Mouse (Mus musculus) intestine, postnatal 0 days (tissue): ENCODE measurements at regions not wholly inside any gene's neighbourhood (a gene's known extent, or its start where the extent isn't known, plus 50 kb on each side); places are given as distances from the start of the nearest gene placed in this dataset.
A peak's percentile ranks its signal among the peaks of the same experiment; 100 is the strongest.

Source experiments
- ATAC-seq: fragments of 200-750 bp; cut with Nextera tagmentation; 2 replicates; pipeline ENCODE4 v1.8.0; 2017; ENCODE audit warnings: mild to moderate bottlenecking, moderate TSS enrichment, moderate library complexity
- H3K27ac ChIP-seq: fragments of 300-500 bp; sonication (generic); 2 replicates; pipeline ENCODE4 v1.5.1; 2014; ENCODE audit warnings: mild to moderate bottlenecking, low read depth, low read length, moderate library complexity
- H3K27me3 ChIP-seq: fragments of 300-500 bp; sonication (generic); replicated peaks from 2 replicates; pipeline ENCODE4 v1.6.1; 2014; ENCODE audit warnings: low read length, mixed read lengths; ENCODE audit not compliant: control insufficient read depth, insufficient read depth
- H3K36me3 ChIP-seq: fragments of 300-500 bp; sonication (generic); 2 replicates; pipeline ENCODE4 v1.6.1; 2014; ENCODE audit warnings: mild to moderate bottlenecking, moderate library complexity; ENCODE audit not compliant: control insufficient read depth, insufficient read depth
- H3K4me1 ChIP-seq: fragments of 300-500 bp; sonication (generic); replicated peaks from 2 replicates; pipeline ENCODE4 v1.6.1; 2014; ENCODE audit warnings: antibody characterized with exemption, low read length, mixed read lengths; ENCODE audit not compliant: control insufficient read depth, insufficient read depth
- H3K4me2 ChIP-seq: fragments of 300-500 bp; sonication (generic); replicated peaks from 2 replicates; pipeline ENCODE4 v1.6.1; 2014; ENCODE audit warnings: low read depth, mild to moderate bottlenecking, moderate library complexity
- H3K4me3 ChIP-seq: fragments of 300-500 bp; sonication (generic); 2 replicates; pipeline ENCODE4 v1.5.1; 2014; ENCODE audit warnings: low read depth, low read length
- H3K9ac ChIP-seq: fragments of 300-500 bp; sonication (generic); 2 replicates; pipeline ENCODE4 v1.6.1; 2014; ENCODE audit warnings: mild to moderate bottlenecking, low read depth, low read length
- H3K9me3 ChIP-seq: fragments of 300-500 bp; sonication (generic); 2 replicates; pipeline ENCODE4 v1.6.1; 2016; ENCODE audit warnings: mixed run types; ENCODE audit not compliant: control insufficient read depth
- CTCF ChIP-seq: sonication (generic); IDR thresholded peaks from 2 replicates; pipeline ENCODE4 v1.5.1; 2016; ENCODE audit warnings: low read depth, mild to moderate bottlenecking, control low read depth, antibody characterized with exemption, moderate library complexity
- WGBS: fragments of 180-500 bp; shearing (Covaris S2); extraction: QIAGEN DNeasy Blood & Tissue Kit; methylation state at CpG from one replicate; pipeline ENCODE4 v1.1.7; 2014; 5-methylcytosine and 5-hydroxymethylcytosine counted together

GRCm38 (mm10) chr3:21358068-21358467 lies 718.4 kb upstream of the Tbl1xr1 start:
- WGBS: 88% methylated on average over 6 of the region's 6 CpGs
- no peak overlapping the region for H3K9ac ChIP-seq
- no peak for ATAC-seq

DNA sequence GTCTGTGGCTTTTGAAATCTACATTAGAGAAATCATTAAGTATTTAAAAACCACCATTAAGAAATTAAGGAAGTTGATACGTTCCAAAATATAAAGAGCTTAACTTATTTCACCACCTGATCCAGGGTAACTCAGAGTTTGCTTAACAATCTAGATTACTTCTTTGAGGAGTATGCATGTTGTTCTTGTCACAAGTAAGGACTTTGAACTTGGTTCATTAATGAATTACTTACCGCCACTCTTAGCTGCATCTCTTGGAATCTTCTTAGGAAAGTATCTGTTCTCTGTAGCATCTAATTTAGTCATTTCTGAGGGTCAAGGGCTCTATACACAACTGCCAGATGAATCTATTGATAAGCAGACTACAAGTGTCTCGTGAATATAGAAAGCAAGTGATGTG lies 715.4 kb upstream of the Tbl1xr1 start:
- no peak for TF ChIP-seq CTCF
- Histone ChIP-seq H3K27ac (no peak overlapping the region), H3K36me3 (no peaks in the 10 kb centered on the region), H3K9ac (no peak overlapping the region), H3K9me3 (no peaks in the 10 kb centered on the region), H3K4me3 (no peak overlapping the region), H3K4me2 (no peak overlapping the region), H3K4me1 (0 out of 2 replicates have a peak, but pooled peaks cover 3% of the 10 kb centered on the region), H3K27me3 (no peaks in the 10 kb centered on the region)
- WGBS: 43% methylated on average over 3 of the region's 3 CpGs
- peak; percentile 53; the same call in 1 of the 2 replicates for ATAC-seq

More at GRCm38 (mm10) chr3:21358068-21358467, 718.4 kb upstream of the Tbl1xr1 start:
- Histone ChIP-seq H3K4me3 (no peak overlapping the region), H3K4me1 (0 out of 2 replicates have a peak, but pooled peaks cover 3% of the 10 kb centered on the region), H3K9me3 (no peaks in the 10 kb centered on the region), H3K27me3 (no peaks in the 10 kb centered on the region), H3K4me2 (no peak overlapping the region), H3K36me3 (no peaks in the 10 kb centered on the region), H3K27ac (no peak overlapping the region)
- TF ChIP-seq CTCF: no peak

DNA sequence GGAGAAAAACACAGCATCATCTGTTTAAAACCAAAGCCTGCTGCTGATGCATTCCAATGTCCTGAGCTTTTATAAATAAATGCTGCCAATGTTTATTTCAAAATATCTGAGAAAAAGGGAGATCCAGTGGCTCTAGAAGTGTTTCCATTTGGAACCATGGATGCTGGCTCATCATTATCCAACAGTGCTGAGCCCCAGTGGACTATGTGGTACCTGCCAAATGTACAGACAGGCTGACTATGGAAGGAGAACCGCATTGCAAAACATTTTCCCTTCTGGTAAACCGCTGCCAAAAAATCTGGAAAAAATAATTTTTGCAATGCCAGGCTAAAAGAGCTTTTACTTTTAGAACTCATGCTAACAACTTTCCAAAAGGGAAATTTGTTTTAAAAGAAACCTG lies 696.6 kb upstream of the Tbl1xr1 start:
- Histone ChIP-seq H3K9ac (no peak overlapping the region), H3K4me3 (no peak overlapping the region), H3K4me2 (no peak overlapping the region), H3K27ac (no peak overlapping the region), H3K9me3 (no peaks in the 10 kb centered on the region), H3K36me3 (no peaks in the 10 kb centered on the region), H3K4me1 (no peaks in the 10 kb centered on the region), H3K27me3 (no peaks in the 10 kb centered on the region)
- 75% methylated on average over 2 of the region's 2 CpGs for WGBS
- TF ChIP-seq CTCF: no peak
- ATAC-seq: no peak

- no peaks in the 10 kb centered on the region for H3K4me1 ChIP-seq
- no peaks in the 10 kb centered on the region for H3K9me3 ChIP-seq
- no peaks in the 10 kb centered on the region for H3K36me3 ChIP-seq
- H3K9ac ChIP-seq: no peak overlapping the region
- no peak overlapping the region for H3K4me2 ChIP-seq
- no peak overlapping the region for H3K4me3 ChIP-seq
- ATAC-seq: no peak
- TF ChIP-seq CTCF: no peak
- no peaks in the 10 kb centered on the region for H3K27me3 ChIP-seq
- no peak overlapping the region for H3K27ac ChIP-seq
- 82% methylated on average over 3 of the region's 3 CpGs for WGBS
Observed at GRCm38 (mm10) chr3:21381072-21381471, 695.4 kb upstream of the Tbl1xr1 start.

DNA sequence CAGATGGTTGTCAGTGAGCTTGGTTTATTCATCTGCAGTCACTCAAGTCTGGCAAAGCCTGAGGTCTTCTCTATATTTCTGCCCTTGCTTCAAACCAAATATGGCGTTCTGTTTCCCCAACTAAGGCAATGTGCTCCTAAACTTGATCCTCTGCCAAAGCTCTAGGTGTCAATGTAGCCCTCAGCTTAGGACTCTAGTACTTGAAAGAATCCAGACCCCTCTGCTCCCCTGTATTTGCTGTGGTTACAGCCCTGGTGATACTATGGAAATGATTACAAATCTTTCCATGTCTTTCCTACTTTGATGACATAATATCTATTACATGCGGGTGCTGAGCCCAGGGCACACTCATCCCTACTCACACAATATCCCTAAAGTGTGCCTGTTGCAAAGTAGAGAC lies 672.9 kb upstream of the Tbl1xr1 start:
- Histone ChIP-seq H3K9me3 (no peaks in the 10 kb centered on the region), H3K4me3 (no peak overlapping the region), H3K9ac (no peak overlapping the region), H3K27me3 (no peaks in the 10 kb centered on the region), H3K4me2 (no peak overlapping the region), H3K27ac (no peak overlapping the region), H3K4me1 (no peaks in the 10 kb centered on the region), H3K36me3 (no peaks in the 10 kb centered on the region)
- no peak for TF ChIP-seq CTCF
- no peak for ATAC-seq
- 70% methylated on average over 2 of the region's 2 CpGs for WGBS

DNA sequence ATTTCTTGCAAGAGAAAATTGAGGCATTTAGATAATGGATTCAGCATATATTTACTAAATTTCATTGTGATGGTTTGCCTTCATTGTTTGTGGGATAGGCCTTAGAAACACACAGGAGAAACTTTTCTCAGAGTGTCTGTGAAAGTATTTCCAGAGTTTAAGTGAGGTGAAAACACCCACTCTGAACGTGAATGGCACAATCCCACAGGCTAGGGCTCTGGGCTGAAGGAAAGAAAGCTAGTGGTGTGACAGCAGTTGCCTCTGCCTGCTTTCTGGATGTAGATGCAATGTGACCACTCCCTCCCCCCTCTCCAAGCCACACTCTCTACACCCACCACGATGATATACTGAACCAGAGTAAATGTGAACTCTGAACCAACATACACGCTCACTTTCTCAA lies 672.4 kb upstream of the Tbl1xr1 start:
- no peak for TF ChIP-seq CTCF
- Histone ChIP-seq H3K9me3 (no peaks in the 10 kb centered on the region), H3K4me2 (no peak overlapping the region), H3K4me3 (no peak overlapping the region), H3K9ac (no peak overlapping the region), H3K27me3 (no peaks in the 10 kb centered on the region), H3K36me3 (no peaks in the 10 kb centered on the region), H3K27ac (no peak overlapping the region), H3K4me1 (no peaks in the 10 kb centered on the region)
- WGBS: 65% methylated on average over 3 of the region's 3 CpGs
- ATAC-seq: no peak

DNA sequence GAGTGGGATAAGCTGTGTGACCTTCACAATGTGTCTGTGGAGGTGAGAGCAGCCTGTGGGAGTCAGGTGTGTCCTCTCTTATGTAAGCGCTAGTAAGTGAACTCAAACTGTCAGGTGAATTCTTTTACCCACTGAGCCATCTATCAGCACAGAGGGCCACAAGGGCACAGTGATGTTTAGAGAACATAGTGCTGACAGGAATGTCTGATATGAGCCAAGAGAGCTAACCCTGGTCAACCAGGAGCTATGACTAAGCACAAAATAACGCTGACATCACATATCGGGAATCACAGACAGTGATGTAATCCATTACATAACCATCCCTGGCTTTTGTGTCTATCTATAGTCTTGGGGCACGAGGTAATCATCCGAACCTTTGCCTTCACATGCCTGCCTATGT lies 669.4 kb upstream of the Tbl1xr1 start:
- H3K27ac ChIP-seq: no peak overlapping the region
- H3K9me3 ChIP-seq: no peaks in the 10 kb centered on the region
- H3K4me1 ChIP-seq: no peaks in the 10 kb centered on the region
- H3K4me3 ChIP-seq: no peak overlapping the region
- 85% methylated on average over 5 of the region's 5 CpGs for WGBS
- no peak overlapping the region for H3K4me2 ChIP-seq
- TF ChIP-seq CTCF: no peak
- no peaks in the 10 kb centered on the region for H3K36me3 ChIP-seq
- no peak overlapping the region for H3K9ac ChIP-seq
- 0 out of 2 replicates have a peak, but pooled peaks have one; percentile 13 for ATAC-seq
- H3K27me3 ChIP-seq: no peaks in the 10 kb centered on the region
